Mouse (Mus musculus) midbrain, postnatal 0 days (tissue): ENCODE data around the gene Tbx18. TPM values are rescaled to one million over a fixed set of nuclear protein-coding genes. Genes with fewer than 3 reads are reported as not detected.
A peak's percentile ranks its signal among the peaks of the same experiment; 100 is the strongest.

ENCODE experiments used
- ATAC-seq: fragments of 200-750 bp; cut with Nextera tagmentation; 2 replicates; pipeline ENCODE4 v1.8.0; 2017; ENCODE audit warnings: moderate number of reproducible peaks, mild to moderate bottlenecking, moderate TSS enrichment, moderate library complexity; ENCODE audit not compliant: low FRiP score
- DNase-seq: peaks from one replicate; pipeline ENCODE4 v3.0.0-alpha.2; 2015; ENCODE audit warnings: low spot score
- H3K27ac ChIP-seq: fragments of 300-500 bp; sonication (generic); 2 replicates; pipeline ENCODE4 v1.5.1; 2014; ENCODE audit warnings: low read depth, mild to moderate bottlenecking, low read length, mixed read lengths
- H3K27me3 ChIP-seq: fragments of 300-500 bp; sonication (generic); 2 replicates; pipeline ENCODE4 v1.6.1; 2014; ENCODE audit warnings: low read length, control low read depth, mixed read lengths; ENCODE audit not compliant: insufficient read depth
- H3K36me3 ChIP-seq: fragments of 300-500 bp; sonication (generic); 2 replicates; pipeline ENCODE4 v1.6.1; 2014; ENCODE audit warnings: low read length, control low read depth, mixed read lengths; ENCODE audit not compliant: insufficient read depth
- H3K4me1 ChIP-seq: fragments of 300-500 bp; sonication (generic); 2 replicates; pipeline ENCODE4 v1.6.1; 2014; ENCODE audit warnings: mild to moderate bottlenecking, control low read depth, antibody characterized with exemption, low read length, mixed read lengths; ENCODE audit not compliant: insufficient read depth
- H3K4me2 ChIP-seq: fragments of 300-500 bp; sonication (generic); 2 replicates; pipeline ENCODE4 v1.6.1; 2014; ENCODE audit warnings: low read depth, mild to moderate bottlenecking, low read length, mixed read lengths; ENCODE audit not compliant: poor library complexity, severe bottlenecking
- H3K4me3 ChIP-seq: fragments of 300-500 bp; sonication (generic); 2 replicates; pipeline ENCODE4 v1.5.1; 2014; ENCODE audit warnings: low read depth, mild to moderate bottlenecking, low read length, moderate library complexity
- H3K9ac ChIP-seq: fragments of 300-500 bp; sonication (generic); replicated peaks from 2 replicates; pipeline ENCODE4 v1.6.1; 2014; ENCODE audit warnings: mild to moderate bottlenecking, low read length, moderate library complexity, mixed read lengths; ENCODE audit not compliant: poor library complexity, severe bottlenecking
- H3K9me3 ChIP-seq: fragments of 300-500 bp; sonication (generic); 2 replicates; pipeline ENCODE4 v1.6.1; 2016; ENCODE audit warnings: low read length, control low read depth
- CTCF ChIP-seq: IDR thresholded peaks from 2 replicates; pipeline ENCODE4 v1.5.1; 2016; ENCODE audit warnings: antibody characterized with exemption, mild to moderate bottlenecking
- WGBS: fragments of 180-500 bp; shearing (Covaris S2); extraction: QIAGEN DNeasy Blood & Tissue Kit; methylation state at CpG from one replicate; pipeline ENCODE4 v1.1.7; 2014; 5-methylcytosine and 5-hydroxymethylcytosine counted together
- polyA plus RNA-seq: library from polyadenylated mRNA; unstranded; fragments of >200 nt; fragmentation: Nextera tagmentation; extraction: Ambion mirVana; gene quantifications from 2 replicates; pipeline ENCODE4 v1.2.1, GENCODE M21; 2015
- total RNA-seq: library from RNA; depleted of rRNA; stranded (reverse); fragments of >200 nt; gene quantifications from 2 replicates; pipeline ENCODE4 v1.2.3, GENCODE M21; 2014; rRNA removed

Tbx18 gene
- total RNA-seq (5.4 and 9.3 TPM in 2 replicates), polyA plus RNA-seq (1.8 and 1.9 TPM in 2 replicates)

GRCm38 (mm10) chr9:87730961-87731535 lies at the start of gene Tbx18:
Gene Tbx18, minus strand, starts transcription at chr9:87731260.
- peak within 1 kb of the TSS; percentile 40 for H3K4me3 ChIP-seq
- peak; percentile 51 for TF ChIP-seq CTCF
- H3K27me3 ChIP-seq = peaks cover 60% of the 10 kb centered on the region
- H3K4me1 ChIP-seq = peaks cover 4% of the 10 kb centered on the region; the same call in 1 of the 2 replicates
- DNase-seq (peak; percentile 89), ATAC-seq (peak; percentile 59; the same call in 1 of the 2 replicates)
- no peaks in the 10 kb centered on the region for H3K36me3 ChIP-seq
- H3K9ac ChIP-seq = no peak within 1 kb of the TSS; the same call in 1 of the 2 replicates
- under 1% methylated on average over 27 of the region's 27 CpGs for WGBS
- H3K27ac ChIP-seq = no peak within 1 kb of the TSS
- H3K9me3 ChIP-seq = no peaks in the 10 kb centered on the region
- peak within 1 kb of the TSS; percentile 63 for H3K4me2 ChIP-seq

- WGBS = 77% methylated on average over 2 of the region's 2 CpGs
- H3K4me1 ChIP-seq = no peaks in the 10 kb centered on the region
- TF ChIP-seq CTCF = no peak
- H3K9ac ChIP-seq = no peak overlapping the region
- H3K27ac ChIP-seq = no peak overlapping the region
- ATAC-seq = no peak
- H3K36me3 ChIP-seq = no peaks in the 10 kb centered on the region
- H3K4me2 ChIP-seq = no peak overlapping the region
- no peak overlapping the region for H3K4me3 ChIP-seq
- no peaks in the 10 kb centered on the region for H3K9me3 ChIP-seq
- DNase-seq = no peak
- no peaks in the 10 kb centered on the region for H3K27me3 ChIP-seq
Measured at GRCm38 (mm10) chr9:87773951-87774350, 42.9 kb upstream of the Tbx18 start.

- Histone ChIP-seq H3K9me3 (no peaks in the 10 kb centered on the region), H3K4me2 (no peak overlapping the region), H3K9ac (no peak overlapping the region), H3K4me1 (no peaks in the 10 kb centered on the region), H3K27me3 (no peaks in the 10 kb centered on the region), H3K4me3 (no peak overlapping the region), H3K36me3 (no peaks in the 10 kb centered on the region), H3K27ac (no peak overlapping the region)
- no peak for TF ChIP-seq CTCF
- 80% methylated on average over 4 of the region's 4 CpGs for WGBS
- ATAC-seq (no peak), DNase-seq (no peak)
Measured at GRCm38 (mm10) chr9:87755621-87756020, 24.6 kb upstream of the Tbx18 start.

GRCm38 (mm10) chr9:87741599-87741998 lies 10.5 kb upstream of the Tbx18 start:
- peaks cover 53% of the 10 kb centered on the region for H3K27me3 ChIP-seq
- no peak overlapping the region for H3K4me3 ChIP-seq
- H3K4me1 ChIP-seq = no peaks in the 10 kb centered on the region
- ATAC-seq = no peak
- H3K4me2 ChIP-seq = no peak overlapping the region
- H3K27ac ChIP-seq = no peak overlapping the region
- no peaks in the 10 kb centered on the region for H3K36me3 ChIP-seq
- 80% methylated on average over 8 of the region's 8 CpGs for WGBS
- no peak for DNase-seq
- H3K9ac ChIP-seq = no peak overlapping the region
- no peak for TF ChIP-seq CTCF
- H3K9me3 ChIP-seq = no peaks in the 10 kb centered on the region

GRCm38 (mm10) chr9:87740667-87741066 lies 9.6 kb upstream of the Tbx18 start:
- Histone ChIP-seq H3K4me1 (no peaks in the 10 kb centered on the region), H3K4me2 (0 out of 2 replicates have a peak overlapping the region, but pooled peaks have one; percentile 4), H3K4me3 (0 out of 2 replicates have a peak overlapping the region, but pooled peaks have one; percentile 11), H3K36me3 (no peaks in the 10 kb centered on the region), H3K27ac (no peak overlapping the region), H3K9ac (no peak overlapping the region), H3K27me3 (peaks cover 61% of the 10 kb centered on the region), H3K9me3 (no peaks in the 10 kb centered on the region)
- 3% methylated on average over 11 of the region's 11 CpGs for WGBS
- TF ChIP-seq CTCF = peak; percentile 72
- peak; percentile 47; the same call in 1 of the 2 replicates for ATAC-seq
- peak; percentile 64 for DNase-seq

GRCm38 (mm10) chr9:87740241-87740645 lies 9.2 kb upstream of the Tbx18 start:
- Histone ChIP-seq H3K9ac (no peak overlapping the region), H3K4me2 (0 out of 2 replicates have a peak overlapping the region, but pooled peaks have one; percentile 4), H3K4me3 (peak overlapping the region; percentile 11; the same call in 1 of the 2 replicates), H3K4me1 (no peaks in the 10 kb centered on the region), H3K36me3 (no peaks in the 10 kb centered on the region), H3K9me3 (no peaks in the 10 kb centered on the region), H3K27ac (no peak overlapping the region), H3K27me3 (peaks cover 66% of the 10 kb centered on the region)
- 3% methylated on average over 20 of the region's 20 CpGs for WGBS
- DNase-seq (no peak), ATAC-seq (peak; percentile 47; the same call in 1 of the 2 replicates)
- TF ChIP-seq CTCF = no peak
